Mouse (Mus musculus): ENCODE data around the gene Glis3. TPM values are rescaled to one million over a fixed set of nuclear protein-coding genes. Genes with fewer than 3 reads are reported as not detected.

The Glis3 gene
- polyA plus RNA-seq, 1 experiment = 1.4 TPM

- Histone ChIP-seq H3K4me1 (ENCODE audit: control insufficient read depth, insufficient read depth, low read length) (no peaks in the 10 kb centered on the region), H3K36me3 (ENCODE audit: control insufficient read depth, insufficient read depth, low read length) (no peaks in the 10 kb centered on the region), H3K4me3 (ENCODE audit: control insufficient read depth, low read depth, low read length) (no peak overlapping the region), H3K27me3 (ENCODE audit: control insufficient read depth, insufficient read depth, low read length) (no peaks in the 10 kb centered on the region), H3K27ac (ENCODE audit: control insufficient read depth, insufficient read depth, low read depth, low read length) (no peak overlapping the region)
- no peak for TF ChIP-seq POLR2A (IDR thresholded peaks at IDR 0.05; ENCODE audit: control insufficient read depth, low read depth, low read length)
These were observed 121.2 kb downstream of the Glis3 start for GRCm38 (mm10) chr19:28558661-28559060.

GRCm38 (mm10) chr19:28557559-28558328 is 122.1 kb downstream of the Glis3 start:
- Histone ChIP-seq H3K4me3 (ENCODE audit: control insufficient read depth, low read depth, low read length) (no peak overlapping the region), H3K4me1 (ENCODE audit: control insufficient read depth, insufficient read depth, low read length) (no peaks in the 10 kb centered on the region), H3K27ac (ENCODE audit: control insufficient read depth, insufficient read depth, low read depth, low read length) (no peak overlapping the region), H3K36me3 (ENCODE audit: control insufficient read depth, insufficient read depth, low read length) (no peaks in the 10 kb centered on the region), H3K27me3 (ENCODE audit: control insufficient read depth, insufficient read depth, low read length) (no peaks in the 10 kb centered on the region)
- no peak for TF ChIP-seq CTCF (IDR thresholded peaks at IDR 0.05; ENCODE audit: control insufficient read depth, insufficient read depth, insufficient replicate concordance, low read depth, low read length)
- TF ChIP-seq POLR2A (IDR thresholded peaks at IDR 0.05; ENCODE audit: control insufficient read depth, low read depth, low read length) = no peak

- no peaks in the 10 kb centered on the region for H3K27me3 ChIP-seq (ENCODE audit: control insufficient read depth, insufficient read depth, low read length)
- no peaks in the 10 kb centered on the region for H3K4me1 ChIP-seq (ENCODE audit: control insufficient read depth, insufficient read depth, low read length)
- no peaks in the 10 kb centered on the region for H3K36me3 ChIP-seq (ENCODE audit: control insufficient read depth, insufficient read depth, low read length)
- H3K4me3 ChIP-seq (ENCODE audit: control insufficient read depth, low read depth, low read length) = no peak overlapping the region
- no peak for TF ChIP-seq POLR2A (IDR thresholded peaks at IDR 0.05; ENCODE audit: control insufficient read depth, low read depth, low read length)
- TF ChIP-seq CTCF (IDR thresholded peaks at IDR 0.05; ENCODE audit: control insufficient read depth, insufficient read depth, insufficient replicate concordance, low read depth, low read length) = no peak
- no peak overlapping the region for H3K27ac ChIP-seq (ENCODE audit: control insufficient read depth, insufficient read depth, low read depth, low read length)
These were observed 124.5 kb downstream of the Glis3 start for GRCm38 (mm10) chr19:28555181-28555929.

- no peak for TF ChIP-seq CTCF (IDR thresholded peaks at IDR 0.05; ENCODE audit: control insufficient read depth, insufficient read depth, insufficient replicate concordance, low read depth, low read length)
- no peak for TF ChIP-seq POLR2A (IDR thresholded peaks at IDR 0.05; ENCODE audit: control insufficient read depth, low read depth, low read length)
- no peaks in the 10 kb centered on the region for H3K36me3 ChIP-seq (ENCODE audit: control insufficient read depth, insufficient read depth, low read length)
- H3K4me3 ChIP-seq (ENCODE audit: control insufficient read depth, low read depth, low read length) = no peak overlapping the region
- no peaks in the 10 kb centered on the region for H3K27me3 ChIP-seq (ENCODE audit: control insufficient read depth, insufficient read depth, low read length)
- H3K4me1 ChIP-seq (ENCODE audit: control insufficient read depth, insufficient read depth, low read length) = no peaks in the 10 kb centered on the region
- no peak overlapping the region for H3K27ac ChIP-seq (ENCODE audit: control insufficient read depth, insufficient read depth, low read depth, low read length)
These were observed 129.3 kb downstream of the Glis3 start for GRCm38 (mm10) chr19:28550611-28551010.

GRCm38 (mm10) chr19:28546933-28547332 is 132.9 kb downstream of the Glis3 start:
- Histone ChIP-seq H3K36me3 (ENCODE audit: control insufficient read depth, insufficient read depth, low read length) (no peaks in the 10 kb centered on the region), H3K27me3 (ENCODE audit: control insufficient read depth, insufficient read depth, low read length) (no peaks in the 10 kb centered on the region), H3K4me1 (ENCODE audit: control insufficient read depth, insufficient read depth, low read length) (no peaks in the 10 kb centered on the region), H3K27ac (ENCODE audit: control insufficient read depth, insufficient read depth, low read depth, low read length) (no peak overlapping the region), H3K4me3 (ENCODE audit: control insufficient read depth, low read depth, low read length) (no peak overlapping the region)
- no peak for TF ChIP-seq POLR2A (IDR thresholded peaks at IDR 0.05; ENCODE audit: control insufficient read depth, low read depth, low read length)
- TF ChIP-seq CTCF (IDR thresholded peaks at IDR 0.05; ENCODE audit: control insufficient read depth, insufficient read depth, insufficient replicate concordance, low read depth, low read length) = peak; percentile 17; the same call in 1 of the 2 replicates

GRCm38 (mm10) chr19:28545493-28545892 is 134.4 kb downstream of the Glis3 start:
- Histone ChIP-seq H3K36me3 (ENCODE audit: control insufficient read depth, insufficient read depth, low read length) (no peaks in the 10 kb centered on the region), H3K4me3 (ENCODE audit: control insufficient read depth, low read depth, low read length) (no peak overlapping the region), H3K27ac (ENCODE audit: control insufficient read depth, insufficient read depth, low read depth, low read length) (no peak overlapping the region), H3K4me1 (ENCODE audit: control insufficient read depth, insufficient read depth, low read length) (no peaks in the 10 kb centered on the region), H3K27me3 (ENCODE audit: control insufficient read depth, insufficient read depth, low read length) (no peaks in the 10 kb centered on the region)
- no peak for TF ChIP-seq CTCF (IDR thresholded peaks at IDR 0.05; ENCODE audit: control insufficient read depth, insufficient read depth, insufficient replicate concordance, low read depth, low read length)

- Histone ChIP-seq H3K36me3 (ENCODE audit: control insufficient read depth, insufficient read depth, low read length) (no peaks in the 10 kb centered on the region), H3K4me3 (ENCODE audit: control insufficient read depth, low read depth, low read length) (no peak overlapping the region), H3K27ac (ENCODE audit: control insufficient read depth, insufficient read depth, low read depth, low read length) (no peak overlapping the region), H3K27me3 (ENCODE audit: control insufficient read depth, insufficient read depth, low read length) (no peaks in the 10 kb centered on the region), H3K4me1 (ENCODE audit: control insufficient read depth, insufficient read depth, low read length) (no peaks in the 10 kb centered on the region)
- TF ChIP-seq CTCF (IDR thresholded peaks at IDR 0.05; ENCODE audit: control insufficient read depth, insufficient read depth, insufficient replicate concordance, low read depth, low read length) = no peak
- no peak for TF ChIP-seq POLR2A (IDR thresholded peaks at IDR 0.05; ENCODE audit: control insufficient read depth, low read depth, low read length)
These were observed 141.1 kb downstream of the Glis3 start for GRCm38 (mm10) chr19:28538813-28539212.
